Mouse (Mus musculus) right cerebral cortex, postnatal 4 days (tissue): ENCODE measurements around the gene A530032D15Rik.
A peak's percentile ranks its signal among the peaks of the same experiment; 100 is the strongest.
"Not testable (repeated sequence)": the region's sequence is repeated elsewhere in the genome, so short reads cannot be mapped to it uniquely, and the experiment has no call there.

Experiments
- DNase-seq: peaks from one replicate; pipeline ENCODE4 v3.0.0-alpha.2; 2022

A530032D15Rik gene

GRCm38 (mm10) chr1:85109753-85110152 is at the start of gene A530032D15Rik:
Gene A530032D15Rik (minus strand): TSS chr1:85109853.
- not testable (repeated sequence) for DNase-seq

GRCm38 (mm10) chr1:85155151-85155550 is 45.5 kb upstream of the A530032D15Rik start:
- DNase-seq: not testable (repeated sequence)

- not testable (repeated sequence) for DNase-seq
Observed at GRCm38 (mm10) chr1:85133671-85134070, 24.0 kb upstream of the A530032D15Rik start.

- not testable (repeated sequence) for DNase-seq
Observed at GRCm38 (mm10) chr1:85121841-85122240, 12.2 kb upstream of the A530032D15Rik start.

GRCm38 (mm10) chr1:85118341-85118740 is 8.7 kb upstream of the A530032D15Rik start:
- not testable (repeated sequence) for DNase-seq

- not testable (repeated sequence) for DNase-seq
Observed at GRCm38 (mm10) chr1:85117537-85117936, 7.9 kb upstream of the A530032D15Rik start.

- peak; percentile 42 for DNase-seq
Observed at GRCm38 (mm10) chr1:85114666-85115402, 5.2 kb upstream of the A530032D15Rik start.

- not testable (repeated sequence) for DNase-seq
Observed at GRCm38 (mm10) chr1:85114078-85114477, 4.4 kb upstream of the A530032D15Rik start.

- not testable (repeated sequence) for DNase-seq
Observed at GRCm38 (mm10) chr1:85112889-85113288, 3.2 kb upstream of the A530032D15Rik start.

- not testable (repeated sequence) for DNase-seq
Observed at GRCm38 (mm10) chr1:85112266-85112665, 2.6 kb upstream of the A530032D15Rik start.

GRCm38 (mm10) chr1:85111572-85111971 is 1.9 kb upstream of the A530032D15Rik start:
- DNase-seq: not testable (repeated sequence)

- DNase-seq: not testable (repeated sequence)
Observed at GRCm38 (mm10) chr1:85110876-85111275, 1.2 kb upstream of the A530032D15Rik start.

- DNase-seq: not testable (repeated sequence)
Observed at GRCm38 (mm10) chr1:85106013-85106412, 3.6 kb downstream of the A530032D15Rik start.

GRCm38 (mm10) chr1:85105336-85105735 is 4.3 kb downstream of the A530032D15Rik start:
- not testable (repeated sequence) for DNase-seq

- not testable (repeated sequence) for DNase-seq
Observed at GRCm38 (mm10) chr1:85101754-85102153, 7.9 kb downstream of the A530032D15Rik start.

GRCm38 (mm10) chr1:85099864-85100263 is 9.8 kb downstream of the A530032D15Rik start, which contains the start of gene Gm10553:
Gene Gm10553 (plus strand): TSS chr1:85100164.
- not testable (repeated sequence) for DNase-seq

- DNase-seq: not testable (repeated sequence)
Observed at GRCm38 (mm10) chr1:85099081-85099480, 10.6 kb downstream of the A530032D15Rik start.

- not testable (repeated sequence) for DNase-seq
Observed at GRCm38 (mm10) chr1:85093011-85093572, 16.6 kb downstream of the A530032D15Rik start.

GRCm38 (mm10) chr1:85092169-85092568 is 17.5 kb downstream of the A530032D15Rik start:
- DNase-seq: not testable (repeated sequence)

- not testable (repeated sequence) for DNase-seq
Observed at GRCm38 (mm10) chr1:85086211-85086610, 23.4 kb downstream of the A530032D15Rik start.

GRCm38 (mm10) chr1:85084803-85085202 is 24.9 kb downstream of the A530032D15Rik start:
- not testable (repeated sequence) for DNase-seq

- DNase-seq: not testable (repeated sequence)
Observed at GRCm38 (mm10) chr1:85073099-85073498, 36.6 kb downstream of the A530032D15Rik start.

- DNase-seq: not testable (repeated sequence)
Observed at GRCm38 (mm10) chr1:85071690-85072089, 38.0 kb downstream of the A530032D15Rik start.

- DNase-seq: not testable (repeated sequence)
Observed at GRCm38 (mm10) chr1:85035801-85036200, 73.9 kb downstream of the A530032D15Rik start.
